8 mouse cellular contexts compared by ENCODE assay signal in the genomic region with DNA sequence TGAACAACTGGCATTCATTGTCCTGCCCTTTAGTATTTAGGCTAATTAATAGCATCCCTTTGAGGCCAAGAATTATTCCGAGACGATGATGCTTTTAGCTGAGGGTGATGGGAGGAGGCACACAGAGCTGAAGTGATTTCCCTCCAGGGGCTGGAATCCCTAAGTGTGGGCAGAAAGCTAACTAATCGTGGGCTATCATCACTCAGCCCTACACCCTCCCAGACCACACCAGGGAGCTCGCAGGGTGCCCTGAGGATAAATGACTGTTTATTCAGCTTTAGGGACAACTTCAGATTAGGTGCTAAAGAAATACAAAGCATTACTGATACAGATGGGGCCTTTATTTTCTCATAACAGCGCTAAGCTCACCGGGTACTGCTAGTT.
DNase-seq lines count a peak whose midpoint lies in the region; ATAC-seq lines count a peak whose summit lies in the region.

No protein-coding gene starts in this region.

- H3K27ac ChIP-seq in heart, embryonic 15.5 days = no peak overlapping the region

- peak; percentile 3 for DNase-seq in urinary bladder, postnatal 14 days (ENCODE audit: low spot score)
- no peak for DNase-seq in urinary bladder, postnatal 10 days (ENCODE audit: low spot score)
- DNase-seq in lung, postnatal 10 days = peak; percentile 37
- no peak for DNase-seq in gastrocnemius, postnatal 4 days (ENCODE audit: low spot score in 2 of 2)
- no peak for DNase-seq in ovary, postnatal 36 days (ENCODE audit: low spot score)
- no peak for DNase-seq in adrenal gland, postnatal 4 days (ENCODE audit: low spot score in 2 of 2)

- H3K36me3 ChIP-seq in heart, embryonic 15.5 days = no peaks in the 10 kb centered on the region

- no peaks in the 10 kb centered on the region for H3K9me3 ChIP-seq in heart, embryonic 15.5 days (replicated peaks)

- H3K4me1 ChIP-seq in heart, embryonic 15.5 days (replicated peaks) = peaks cover 24% of the 10 kb centered on the region

- peak; percentile 44 for ATAC-seq in heart, embryonic 15.5 days (replicated peaks; ENCODE audit: insufficient number of reproducible peaks, insufficient read depth, low FRiP score, low read depth)
- ATAC-seq in erythroid progenitor cell, adult 5-6 weeks (replicated peaks; ENCODE audit: low FRiP score, poor library complexity, severe bottlenecking) = no peak

- H3K4me3 ChIP-seq in heart, embryonic 15.5 days = 0 out of 2 replicates have a peak overlapping the region, but pooled peaks have one; percentile 17

- H3K27me3 ChIP-seq in heart, embryonic 15.5 days = no peaks in the 10 kb centered on the region

- peak overlapping the region; percentile 1; the same call in 1 of the 2 replicates for H3K9ac ChIP-seq in heart, embryonic 15.5 days

- H3K4me2 ChIP-seq in heart, embryonic 15.5 days = peak overlapping the region; percentile 51

- WGBS in heart, embryonic 15.5 days = 11% methylated on average over 6 of the region's 6 CpGs

Comparison
In these comparisons a context has a peak if more than half of its experiments do, and no peak if none do; other contexts are left out.
1. DNase-seq: peak in urinary bladder, postnatal 14 days (single experiment) and lung, postnatal 10 days (single experiment); none in urinary bladder, postnatal 10 days (single experiment), gastrocnemius, postnatal 4 days (0 of 2), ovary, postnatal 36 days (single experiment) and adrenal gland, postnatal 4 days (0 of 2).